Mouse (Mus musculus) embryonic fibroblast, embryonic 13.5 days (primary cell): Measurements from ENCODE around the gene Alox5ap.

Experiments
- CTCF ChIP-seq: IDR thresholded peaks from 2 replicates; pipeline ENCODE4 v1.5.1; 2011; ENCODE audit warnings: mild to moderate bottlenecking, control low read depth, low read length, moderate library complexity, borderline replicate concordance; ENCODE audit not compliant: insufficient read depth
- POLR2A ChIP-seq: IDR thresholded peaks from 2 replicates; pipeline ENCODE4 v1.6.1; 2011; ENCODE audit warnings: low read depth, mild to moderate bottlenecking, control low read depth, low read length, moderate library complexity

- no peak for TF ChIP-seq POLR2A
- no peak for TF ChIP-seq CTCF
Measured at GRCm38 (mm10) chr5:149283009-149283408, 18.4 kb downstream of the Alox5ap start.
